Mouse (Mus musculus): ENCODE measurements around the gene Lenep.
A peak's percentile ranks its signal among the peaks of the same experiment; 100 is the strongest.

Lenep gene

GRCm38 (mm10) chr3:89377831-89378230 is 24.8 kb downstream of the Lenep start:
- no peak for DNase-seq (ENCODE audit: low spot score)

GRCm38 (mm10) chr3:89373581-89374231 is 28.9 kb downstream of the Lenep start:
- no peak for DNase-seq (ENCODE audit: low spot score)

GRCm38 (mm10) chr3:89367338-89367737 is 35.3 kb downstream of the Lenep start:
- no peak for DNase-seq (ENCODE audit: low spot score)

- DNase-seq (ENCODE audit: low spot score): no peak
Measured at GRCm38 (mm10) chr3:89365486-89366414, 36.8 kb downstream of the Lenep start.

GRCm38 (mm10) chr3:89365153-89365485 is 37.5 kb downstream of the Lenep start, which contains the start of gene Dcst1:
TSS of gene Dcst1 (minus strand) at chr3:89365253.
- no peak for DNase-seq (ENCODE audit: low spot score)

- DNase-seq (ENCODE audit: low spot score): no peak
Measured at GRCm38 (mm10) chr3:89364631-89365030, 38.0 kb downstream of the Lenep start.

GRCm38 (mm10) chr3:89361675-89362074 is 40.9 kb downstream of the Lenep start, which contains the start of gene Dcst2:
TSS of gene Dcst2 (plus strand) at chr3:89361975.
- no peak for DNase-seq (ENCODE audit: low spot score)

- DNase-seq (ENCODE audit: low spot score): no peak
Measured at GRCm38 (mm10) chr3:89360237-89360636, 42.4 kb downstream of the Lenep start.

- DNase-seq (ENCODE audit: low spot score): no peak
Measured at GRCm38 (mm10) chr3:89359630-89360029, 43.0 kb downstream of the Lenep start.

- no peak for DNase-seq (ENCODE audit: low spot score)
Measured at GRCm38 (mm10) chr3:89356029-89356428, 46.6 kb downstream of the Lenep start.

- no peak for DNase-seq (ENCODE audit: low spot score)
Measured at GRCm38 (mm10) chr3:89355512-89355902, 47.1 kb downstream of the Lenep start.

- peak; percentile 43 for DNase-seq (ENCODE audit: low spot score)
Measured at GRCm38 (mm10) chr3:89354816-89355511, 47.6 kb downstream of the Lenep start.

GRCm38 (mm10) chr3:89351271-89351670 is 51.3 kb downstream of the Lenep start:
- DNase-seq (ENCODE audit: low spot score): no peak
